Mouse (Mus musculus): Measurements from ENCODE around the gene Gm17783. TPM values are rescaled to one million over a fixed set of nuclear protein-coding genes. Genes with fewer than 3 reads are reported as not detected.

Gm17783 gene
- not detected in 2 replicates for polyA plus RNA-seq (2011; ENCODE audit: insufficient read depth, insufficient read length, low read depth, missing spikeins)

DNA sequence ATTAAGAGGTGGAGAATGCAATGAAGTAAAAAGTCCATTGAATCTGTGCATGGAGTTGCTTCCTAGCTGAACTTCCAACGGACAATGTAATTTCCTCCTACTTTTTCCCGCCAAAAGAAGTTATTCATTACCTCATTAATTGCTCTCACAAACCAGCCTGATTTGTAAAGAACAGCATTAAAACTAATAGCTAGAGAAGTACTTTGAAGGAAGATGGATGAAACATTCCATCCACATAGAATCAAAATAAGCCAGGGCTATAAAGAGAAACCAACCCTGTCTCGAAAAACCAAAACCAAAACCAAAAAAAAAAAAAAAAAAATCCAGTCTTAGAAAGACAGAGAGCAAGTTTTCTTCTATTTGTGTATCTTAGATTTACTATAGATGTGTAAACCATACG lies at the start of gene Gm17783:
Gene Gm17783, minus strand, starts transcription at position 101 of the 400 bp plus-strand sequence.
- no peak within 1 kb of the TSS for H3K4me3 ChIP-seq (ENCODE audit: low read depth, low read length)
- H3K27me3 ChIP-seq (ENCODE audit: control insufficient read depth, insufficient read depth, low read length, poor library complexity, severe bottlenecking): no peaks in the 10 kb centered on the region
- no peaks in the 10 kb centered on the region for H3K36me3 ChIP-seq (ENCODE audit: control insufficient read depth, insufficient read depth, low read length, poor library complexity, severe bottlenecking)
- H3K27ac ChIP-seq (ENCODE audit: insufficient read depth, low read length): no peak within 1 kb of the TSS
- TF ChIP-seq POLR2A (IDR thresholded peaks at IDR 0.05; ENCODE audit: insufficient read depth, low read length) (no peak), CTCF (IDR thresholded peaks at IDR 0.05; ENCODE audit: low read depth, low read length) (no peak), EP300 (IDR thresholded peaks at IDR 0.05; ENCODE audit: insufficient read depth, low read depth, low read length) (no peak)
- no peaks in the 10 kb centered on the region for H3K9me3 ChIP-seq (replicated peaks; ENCODE audit: control insufficient read depth, insufficient read depth, low read length, poor library complexity, severe bottlenecking)
- H3K9ac ChIP-seq (ENCODE audit: low read depth, poor library complexity, severe bottlenecking): no peak within 1 kb of the TSS
- H3K4me1 ChIP-seq (ENCODE audit: control insufficient read depth, insufficient read depth, low read length): no peaks in the 10 kb centered on the region

DNA sequence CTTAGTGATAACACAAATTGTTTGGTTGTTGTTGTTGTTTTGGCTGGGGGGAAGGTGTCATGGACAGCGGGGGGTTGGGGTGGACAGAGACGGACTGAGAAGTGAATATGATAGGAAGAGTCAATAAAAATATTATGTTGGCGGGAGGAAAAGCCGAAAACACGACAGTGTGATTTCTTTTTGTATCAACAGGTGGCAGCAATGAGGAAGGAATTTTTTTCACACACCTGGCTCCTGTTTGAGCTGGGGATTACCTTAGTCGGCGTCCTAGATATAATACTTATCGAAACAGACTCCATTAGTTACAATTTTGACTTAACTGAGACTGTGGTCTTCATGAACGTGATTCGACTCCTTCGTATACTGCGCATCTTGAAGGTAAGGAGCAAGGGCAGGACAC lies 48.0 kb upstream of the Gm17783 start:
- Histone ChIP-seq H3K27me3 (ENCODE audit: control insufficient read depth, insufficient read depth, low read length, poor library complexity, severe bottlenecking) (no peaks in the 10 kb centered on the region), H3K9me3 (replicated peaks; ENCODE audit: control insufficient read depth, insufficient read depth, low read length, poor library complexity, severe bottlenecking) (no peaks in the 10 kb centered on the region), H3K36me3 (ENCODE audit: control insufficient read depth, insufficient read depth, low read length, poor library complexity, severe bottlenecking) (no peaks in the 10 kb centered on the region), H3K4me3 (ENCODE audit: low read depth, low read length) (no peak overlapping the region), H3K9ac (ENCODE audit: low read depth, poor library complexity, severe bottlenecking) (no peak overlapping the region), H3K27ac (ENCODE audit: insufficient read depth, low read length) (no peak overlapping the region), H3K4me1 (ENCODE audit: control insufficient read depth, insufficient read depth, low read length) (no peaks in the 10 kb centered on the region)
- TF ChIP-seq CTCF (IDR thresholded peaks at IDR 0.05; ENCODE audit: low read depth, low read length): no peak
- TF ChIP-seq EP300 (IDR thresholded peaks at IDR 0.05; ENCODE audit: insufficient read depth, low read depth, low read length): no peak
- no peak for TF ChIP-seq POLR2A (IDR thresholded peaks at IDR 0.05; ENCODE audit: insufficient read depth, low read length)

DNA sequence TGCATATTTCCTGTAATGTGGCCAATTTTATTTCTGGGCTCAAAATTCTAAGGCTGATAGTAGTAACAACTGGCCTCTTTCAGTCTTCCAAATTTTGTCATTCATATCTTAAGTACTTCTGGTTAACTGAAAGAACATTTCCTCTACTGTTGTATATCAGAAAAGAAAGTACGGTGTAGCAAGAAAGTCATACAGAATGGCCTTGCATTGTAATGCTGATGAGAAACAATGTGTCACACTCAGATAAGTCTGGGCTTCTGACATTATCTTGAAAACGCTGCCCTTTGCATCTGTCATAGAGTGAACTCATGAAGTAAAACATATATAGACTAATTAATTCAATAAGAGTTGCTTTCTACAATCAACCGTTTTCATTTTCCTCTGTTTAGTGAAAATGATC lies 40.5 kb upstream of the Gm17783 start:
- Histone ChIP-seq H3K4me1 (ENCODE audit: control insufficient read depth, insufficient read depth, low read length) (no peaks in the 10 kb centered on the region), H3K27me3 (ENCODE audit: control insufficient read depth, insufficient read depth, low read length, poor library complexity, severe bottlenecking) (no peaks in the 10 kb centered on the region)
- TF ChIP-seq CTCF (IDR thresholded peaks at IDR 0.05; ENCODE audit: low read depth, low read length): no peak
- TF ChIP-seq EP300 (IDR thresholded peaks at IDR 0.05; ENCODE audit: insufficient read depth, low read depth, low read length): no peak
- TF ChIP-seq POLR2A (IDR thresholded peaks at IDR 0.05; ENCODE audit: insufficient read depth, low read length): no peak

GRCm38 (mm10) chr16:45561747-45562146 lies 29.9 kb upstream of the Gm17783 start:
- TF ChIP-seq POLR2A (IDR thresholded peaks at IDR 0.05; ENCODE audit: insufficient read depth, low read length) (no peak), CTCF (IDR thresholded peaks at IDR 0.05; ENCODE audit: low read depth, low read length) (no peak), EP300 (IDR thresholded peaks at IDR 0.05; ENCODE audit: insufficient read depth, low read depth, low read length) (no peak)
- Histone ChIP-seq H3K27me3 (ENCODE audit: control insufficient read depth, insufficient read depth, low read length, poor library complexity, severe bottlenecking) (no peaks in the 10 kb centered on the region), H3K9ac (ENCODE audit: low read depth, poor library complexity, severe bottlenecking) (no peak overlapping the region), H3K4me1 (ENCODE audit: control insufficient read depth, insufficient read depth, low read length) (no peaks in the 10 kb centered on the region), H3K9me3 (replicated peaks; ENCODE audit: control insufficient read depth, insufficient read depth, low read length, poor library complexity, severe bottlenecking) (no peaks in the 10 kb centered on the region), H3K27ac (ENCODE audit: insufficient read depth, low read length) (no peak overlapping the region), H3K4me3 (ENCODE audit: low read depth, low read length) (no peak overlapping the region), H3K36me3 (ENCODE audit: control insufficient read depth, insufficient read depth, low read length, poor library complexity, severe bottlenecking) (no peaks in the 10 kb centered on the region)

More for the DNA sequence above, 40.5 kb upstream of the Gm17783 start:
- Histone ChIP-seq H3K36me3 (ENCODE audit: control insufficient read depth, insufficient read depth, low read length, poor library complexity, severe bottlenecking) (no peaks in the 10 kb centered on the region), H3K9me3 (replicated peaks; ENCODE audit: control insufficient read depth, insufficient read depth, low read length, poor library complexity, severe bottlenecking) (no peaks in the 10 kb centered on the region), H3K9ac (ENCODE audit: low read depth, poor library complexity, severe bottlenecking) (no peak overlapping the region), H3K27ac (ENCODE audit: insufficient read depth, low read length) (no peak overlapping the region), H3K4me3 (ENCODE audit: low read depth, low read length) (no peak overlapping the region)

DNA sequence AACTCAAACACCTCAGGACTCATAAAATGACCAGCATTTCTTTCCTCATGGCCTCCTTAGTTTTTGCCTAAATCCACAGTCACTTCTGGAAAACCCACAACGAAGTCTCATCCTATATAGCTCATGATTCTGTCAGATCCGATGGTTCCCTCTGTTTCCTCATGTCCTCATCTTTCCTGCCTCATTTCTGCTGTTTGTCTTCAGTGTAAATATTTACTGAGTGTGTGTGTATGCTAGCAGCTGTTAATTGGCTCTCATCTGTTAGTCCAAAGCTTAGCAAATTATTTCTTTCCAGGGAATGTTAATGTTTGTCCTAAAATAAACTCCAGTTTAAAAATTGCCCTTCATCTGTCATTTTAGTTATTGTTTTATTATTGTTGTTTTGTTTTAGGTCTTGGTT lies 19.7 kb upstream of the Gm17783 start:
- H3K4me1 ChIP-seq (ENCODE audit: control insufficient read depth, insufficient read depth, low read length): no peaks in the 10 kb centered on the region
- no peak for TF ChIP-seq EP300 (IDR thresholded peaks at IDR 0.05; ENCODE audit: insufficient read depth, low read depth, low read length)
- TF ChIP-seq POLR2A (IDR thresholded peaks at IDR 0.05; ENCODE audit: insufficient read depth, low read length): no peak
- TF ChIP-seq CTCF (IDR thresholded peaks at IDR 0.05; ENCODE audit: low read depth, low read length): no peak
- H3K4me3 ChIP-seq (ENCODE audit: low read depth, low read length): no peak overlapping the region
- H3K36me3 ChIP-seq (ENCODE audit: control insufficient read depth, insufficient read depth, low read length, poor library complexity, severe bottlenecking): no peaks in the 10 kb centered on the region
- H3K27ac ChIP-seq (ENCODE audit: insufficient read depth, low read length): no peak overlapping the region
- no peak overlapping the region for H3K9ac ChIP-seq (ENCODE audit: low read depth, poor library complexity, severe bottlenecking)
- no peaks in the 10 kb centered on the region for H3K9me3 ChIP-seq (replicated peaks; ENCODE audit: control insufficient read depth, insufficient read depth, low read length, poor library complexity, severe bottlenecking)
- H3K27me3 ChIP-seq (ENCODE audit: control insufficient read depth, insufficient read depth, low read length, poor library complexity, severe bottlenecking): no peaks in the 10 kb centered on the region

- H3K36me3 ChIP-seq (ENCODE audit: control insufficient read depth, insufficient read depth, low read length, poor library complexity, severe bottlenecking): no peaks in the 10 kb centered on the region
- no peak overlapping the region for H3K4me3 ChIP-seq (ENCODE audit: low read depth, low read length)
- no peak overlapping the region for H3K27ac ChIP-seq (ENCODE audit: insufficient read depth, low read length)
- TF ChIP-seq EP300 (IDR thresholded peaks at IDR 0.05; ENCODE audit: insufficient read depth, low read depth, low read length): no peak
- TF ChIP-seq CTCF (IDR thresholded peaks at IDR 0.05; ENCODE audit: low read depth, low read length): no peak
- no peak for TF ChIP-seq POLR2A (IDR thresholded peaks at IDR 0.05; ENCODE audit: insufficient read depth, low read length)
- H3K9ac ChIP-seq (ENCODE audit: low read depth, poor library complexity, severe bottlenecking): no peak overlapping the region
- no peaks in the 10 kb centered on the region for H3K27me3 ChIP-seq (ENCODE audit: control insufficient read depth, insufficient read depth, low read length, poor library complexity, severe bottlenecking)
- no peaks in the 10 kb centered on the region for H3K9me3 ChIP-seq (replicated peaks; ENCODE audit: control insufficient read depth, insufficient read depth, low read length, poor library complexity, severe bottlenecking)
- H3K4me1 ChIP-seq (ENCODE audit: control insufficient read depth, insufficient read depth, low read length): no peaks in the 10 kb centered on the region
Observed at GRCm38 (mm10) chr16:45547982-45548381, 16.1 kb upstream of the Gm17783 start.

Data from ES-Bruce4 (cell line).